Mouse (Mus musculus) bone marrow, adult 2 months (tissue): ENCODE measurements around the gene Emp1. TPM values are rescaled to one million over a fixed set of nuclear protein-coding genes. Genes with fewer than 3 reads are reported as not detected.

Source experiments
- H3K27ac ChIP-seq: fragments of 200-500 bp; 2 replicates; pipeline ENCODE4 v1.5.1; 2012; ENCODE audit warnings: low read depth, mild to moderate bottlenecking, control low read depth, inconsistent platforms, low read length; ENCODE audit not compliant: control insufficient read depth, poor library complexity, insufficient read depth
- H3K4me1 ChIP-seq: fragments of 200-500 bp; 2 replicates; pipeline ENCODE4 v1.6.1; 2011; ENCODE audit warnings: low read length; ENCODE audit not compliant: control insufficient read depth, insufficient read depth
- H3K4me3 ChIP-seq: fragments of 200-500 bp; replicated peaks from 2 replicates; pipeline ENCODE3; 2011; ENCODE audit warnings: mild to moderate bottlenecking, low read depth, low read length, control low read depth; ENCODE audit not compliant: control insufficient read depth
- CTCF ChIP-seq: fragments of 200-500 bp; IDR thresholded peaks from 2 replicates; pipeline ENCODE4 v1.5.1; 2011; ENCODE audit warnings: low read length, control low read depth; ENCODE audit not compliant: control insufficient read depth, insufficient read depth
- POLR2A ChIP-seq: fragments of 200-500 bp; IDR thresholded peaks from 2 replicates; pipeline ENCODE4 v1.6.1; 2011; ENCODE audit warnings: low read depth, mild to moderate bottlenecking, control low read depth, low read length, borderline replicate concordance; ENCODE audit not compliant: control insufficient read depth
- WGBS: fragments of 180-500 bp; shearing (Covaris S2); methylation state at CpG from one replicate; pipeline ENCODE4 v1.1.7; 2018; 5-methylcytosine and 5-hydroxymethylcytosine counted together
- polyA plus RNA-seq: library from polyadenylated mRNA; stranded (reverse); fragments of >200 nt; gene quantifications from 2 replicates; pipeline ENCODE4 v1.2.4, GENCODE M21; 2011; ENCODE audit warnings: low replicate concordance; ENCODE audit not compliant: missing spikeins, insufficient read depth, insufficient read length

Gene Emp1
- polyA plus RNA-seq, 1 experiment: 23.0 TPM

GRCm38 (mm10) chr6:135411712-135412319, 49.5 kb downstream of the Emp1 start:
- H3K4me1 ChIP-seq: no peaks in the 10 kb centered on the region
- 80% methylated on average over 10 of the region's 10 CpGs for WGBS
- TF ChIP-seq CTCF (no peak), POLR2A (no peak)
- no peak overlapping the region for H3K27ac ChIP-seq
- no peak overlapping the region for H3K4me3 ChIP-seq

GRCm38 (mm10) chr6:135412649-135413048, 50.3 kb downstream of the Emp1 start:
- TF ChIP-seq CTCF: no peak
- Histone ChIP-seq H3K4me3 (no peak overlapping the region), H3K4me1 (no peaks in the 10 kb centered on the region), H3K27ac (no peak overlapping the region)
- WGBS: 23% methylated on average over 6 of the region's 6 CpGs

DNA sequence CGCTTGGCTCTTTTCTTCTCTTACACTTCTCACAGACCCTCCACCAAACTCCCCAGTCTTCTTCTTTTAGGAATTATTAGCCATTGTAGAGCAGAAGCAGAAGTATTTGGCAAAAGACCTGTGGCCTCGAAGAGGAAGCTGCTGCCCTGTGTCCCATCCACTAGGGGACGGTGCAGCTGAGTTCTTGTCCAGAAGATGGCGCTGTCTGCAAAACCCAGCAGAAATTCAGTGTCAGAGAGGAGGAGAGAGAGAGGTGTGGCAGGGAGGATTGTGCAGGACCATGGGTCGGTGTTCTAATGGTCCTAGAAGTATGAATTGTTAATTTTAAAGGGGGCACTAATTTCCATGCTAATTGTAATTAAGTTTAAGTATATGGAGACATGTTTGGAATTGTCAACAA, 55.1 kb downstream of the Emp1 start:
- Histone ChIP-seq H3K4me1 (no peaks in the 10 kb centered on the region; the same call in 1 of the 2 replicates), H3K27ac (no peak overlapping the region), H3K4me3 (no peak overlapping the region)
- TF ChIP-seq CTCF (peak; percentile 72), POLR2A (no peak)
- 23% methylated on average over 5 of the region's 5 CpGs for WGBS

DNA sequence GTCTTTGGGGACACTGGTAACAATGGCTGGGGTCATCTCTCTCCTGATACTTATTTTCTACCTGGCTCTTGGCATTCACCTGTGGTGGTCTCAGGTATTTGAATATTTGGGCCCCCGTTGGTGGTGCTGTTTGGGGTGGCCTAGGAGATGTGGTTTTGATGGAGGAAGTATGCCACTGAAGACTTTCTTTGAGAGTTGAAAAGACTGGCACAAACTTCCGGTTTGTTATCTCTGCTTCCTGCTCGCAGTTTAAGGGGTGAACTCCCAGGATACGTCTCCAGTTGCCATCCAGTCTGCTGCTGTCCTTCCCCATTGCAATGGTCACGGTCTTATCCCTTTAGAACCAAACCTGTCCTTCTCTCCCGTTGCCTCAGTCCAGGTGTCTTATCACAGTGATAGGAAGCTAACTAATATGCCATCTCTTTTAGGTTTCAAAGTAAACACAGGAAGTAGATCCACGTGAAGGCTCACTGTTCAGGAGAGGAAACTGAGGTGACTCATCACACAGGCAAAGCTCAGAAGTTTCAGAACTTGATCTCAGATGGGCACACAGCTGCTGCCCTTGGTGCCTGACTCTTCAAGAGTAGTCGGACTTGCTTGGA, 56.0 kb downstream of the Emp1 start:
- no peaks in the 10 kb centered on the region; the same call in 1 of the 2 replicates for H3K4me1 ChIP-seq
- H3K4me3 ChIP-seq: no peak overlapping the region
- no peak for TF ChIP-seq POLR2A
- no peak for TF ChIP-seq CTCF
- 16% methylated on average over 8 of the region's 8 CpGs for WGBS
- no peak overlapping the region for H3K27ac ChIP-seq

DNA sequence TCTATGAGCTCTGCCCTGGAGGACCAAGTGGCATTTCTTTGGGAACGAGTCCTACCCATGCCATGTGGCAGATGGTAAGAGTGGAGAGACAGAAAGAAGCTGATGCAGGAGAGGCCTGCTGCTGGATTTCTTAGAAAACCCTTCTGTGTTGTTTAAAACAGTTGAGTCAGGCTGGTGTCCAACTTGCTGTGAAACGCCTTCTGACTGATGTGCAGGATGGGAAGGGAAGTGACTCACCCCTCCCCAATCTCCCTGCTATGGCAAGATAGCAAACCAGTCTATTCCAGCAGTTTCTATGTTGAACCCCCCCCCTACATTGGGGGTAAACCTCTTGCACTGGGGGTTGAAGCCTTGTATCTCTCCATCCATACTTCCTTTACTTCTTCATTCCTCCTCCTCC, 65.9 kb downstream of the Emp1 start:
- TF ChIP-seq CTCF (no peak), POLR2A (no peak)
- WGBS: 61% methylated on average over 2 of the region's 2 CpGs
- no peaks in the 10 kb centered on the region for H3K4me1 ChIP-seq
- H3K27ac ChIP-seq: no peak overlapping the region
- H3K4me3 ChIP-seq: no peak overlapping the region

DNA sequence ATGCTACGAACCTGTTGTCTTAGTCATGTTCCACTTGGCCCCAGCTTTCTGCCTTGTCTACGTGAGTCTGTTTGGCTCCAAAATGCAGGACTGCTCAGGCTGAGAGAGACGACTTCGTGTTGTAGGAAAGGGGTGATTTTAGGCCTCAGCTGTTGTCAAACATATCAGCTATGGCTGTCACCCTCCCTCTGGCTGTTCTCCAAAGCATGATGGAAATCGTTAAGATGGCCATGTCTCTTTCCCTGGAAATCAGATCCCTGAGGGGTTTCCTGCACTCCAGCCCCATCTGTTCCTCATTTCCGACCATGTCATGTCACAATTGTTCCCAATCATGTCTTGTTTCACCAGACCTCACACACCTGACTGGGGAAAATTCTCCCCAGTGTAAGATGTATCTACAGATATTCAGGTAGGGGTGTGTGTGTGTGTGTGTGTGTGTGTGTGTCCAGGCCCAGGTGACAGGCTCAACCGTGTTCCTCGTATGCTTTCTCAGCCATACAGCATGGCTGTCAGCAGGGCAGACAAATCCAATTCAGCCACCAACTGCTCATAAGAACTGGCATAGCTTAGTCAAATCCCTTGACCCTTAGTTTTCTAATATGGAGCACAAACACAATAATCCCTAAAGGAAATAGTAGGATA, 67.0 kb downstream of the Emp1 start:
- WGBS: 67% methylated on average over 8 of the region's 8 CpGs
- no peak for TF ChIP-seq POLR2A
- TF ChIP-seq CTCF: no peak
- no peak overlapping the region for H3K27ac ChIP-seq
- H3K4me3 ChIP-seq: no peak overlapping the region
- no peaks in the 10 kb centered on the region for H3K4me1 ChIP-seq

DNA sequence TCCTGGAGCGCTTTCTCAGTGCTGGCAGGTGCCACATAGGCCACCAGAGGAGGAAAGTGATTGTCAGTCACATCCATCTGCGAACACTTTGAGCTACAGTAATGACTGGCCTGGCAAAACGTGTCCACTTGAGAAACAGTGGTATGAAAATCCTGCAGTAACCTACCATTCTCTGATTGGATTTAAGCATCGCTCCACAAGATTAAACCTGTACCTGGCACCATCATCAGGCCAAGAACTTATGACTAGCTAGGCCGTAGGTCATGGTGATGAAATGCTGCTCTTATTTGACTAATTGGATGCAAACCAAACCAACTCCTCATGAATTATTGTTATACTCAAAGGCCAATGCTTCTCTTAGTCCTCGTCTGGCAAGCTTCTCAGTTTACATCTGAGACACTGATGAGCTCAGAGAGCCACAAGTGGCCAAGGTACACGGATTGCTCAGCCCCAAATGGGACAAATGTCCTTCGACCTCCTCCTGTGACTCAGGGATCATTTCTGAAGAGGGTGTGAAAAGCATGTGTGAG, 68.2 kb downstream of the Emp1 start:
- 70% methylated on average over 8 of the region's 8 CpGs for WGBS
- no peaks in the 10 kb centered on the region for H3K4me1 ChIP-seq
- no peak for TF ChIP-seq POLR2A
- no peak for TF ChIP-seq CTCF

More for the DNA sequence above, 68.2 kb downstream of the Emp1 start:
- no peak overlapping the region for H3K4me3 ChIP-seq
- H3K27ac ChIP-seq: no peak overlapping the region

Other genes with a start within 250 kb of the Emp1 start
- not detected in 2 replicates for gene Gprc5d, start 244.3 kb upstream of the Emp1 start, polyA plus RNA-seq
- 28.7 and 38.2 TPM in 2 replicates for gene Fam234b, start 164.6 kb upstream of the Emp1 start, polyA plus RNA-seq
- gene Hebp1, start 164.5 kb upstream of the Emp1 start, polyA plus RNA-seq: 103 and 178 TPM in 2 replicates
- gene Gsg1, start 108.2 kb upstream of the Emp1 start, polyA plus RNA-seq: not detected in 2 replicates
- not detected in 2 replicates for gene Pbp2, start 52.1 kb upstream of the Emp1 start, polyA plus RNA-seq